Mouse (Mus musculus): ENCODE data around the gene Gm10718.
"Not testable (repeated sequence)": the region's sequence is repeated elsewhere in the genome, so short reads cannot be mapped to it uniquely, and the experiment has no call there.

Gm10718 gene

GRCm38 (mm10) chr9:3023312-3023984, at the start of gene Gm10718:
Gene Gm10718, plus strand, starts transcription at chr9:3023547.
- DNase-seq (ENCODE audit: inconsistent ontology term) = not testable (repeated sequence)

DNA sequence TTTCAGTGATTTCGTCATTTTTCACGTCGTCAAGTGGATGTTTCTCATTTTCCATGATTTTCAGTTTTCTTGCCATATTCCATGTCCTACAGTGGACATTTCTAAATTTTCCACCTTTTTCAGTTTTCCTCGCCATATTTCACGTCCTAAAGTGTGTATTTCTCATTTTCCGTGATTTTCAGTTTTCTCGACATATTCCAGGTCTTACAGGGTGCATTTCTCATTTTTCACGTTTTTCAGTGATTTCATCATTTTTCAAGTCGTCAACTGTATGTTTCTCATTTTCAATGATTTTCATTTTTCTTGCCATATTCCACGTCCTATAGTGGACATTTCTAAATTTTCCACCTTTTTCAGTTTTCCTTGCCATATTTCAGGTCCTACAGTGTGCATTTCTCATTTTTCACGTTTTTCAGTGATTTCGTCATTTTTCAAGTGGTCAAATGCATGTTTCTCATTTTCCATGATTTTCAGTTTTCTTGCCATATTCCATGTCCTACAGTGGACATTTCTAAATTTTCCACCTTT, 22.8 kb upstream of the Gm10718 start, which contains the start of gene Gm10722:
TSS of gene Gm10722 (plus strand) at position 478 of the 528 bp plus-strand sequence.
- DNase-seq (ENCODE audit: inconsistent ontology term) = peak; percentile 78

GRCm38 (mm10) chr9:3001006-3001405, 22.3 kb upstream of the Gm10718 start:
- DNase-seq (ENCODE audit: inconsistent ontology term) = not testable (repeated sequence)

DNA sequence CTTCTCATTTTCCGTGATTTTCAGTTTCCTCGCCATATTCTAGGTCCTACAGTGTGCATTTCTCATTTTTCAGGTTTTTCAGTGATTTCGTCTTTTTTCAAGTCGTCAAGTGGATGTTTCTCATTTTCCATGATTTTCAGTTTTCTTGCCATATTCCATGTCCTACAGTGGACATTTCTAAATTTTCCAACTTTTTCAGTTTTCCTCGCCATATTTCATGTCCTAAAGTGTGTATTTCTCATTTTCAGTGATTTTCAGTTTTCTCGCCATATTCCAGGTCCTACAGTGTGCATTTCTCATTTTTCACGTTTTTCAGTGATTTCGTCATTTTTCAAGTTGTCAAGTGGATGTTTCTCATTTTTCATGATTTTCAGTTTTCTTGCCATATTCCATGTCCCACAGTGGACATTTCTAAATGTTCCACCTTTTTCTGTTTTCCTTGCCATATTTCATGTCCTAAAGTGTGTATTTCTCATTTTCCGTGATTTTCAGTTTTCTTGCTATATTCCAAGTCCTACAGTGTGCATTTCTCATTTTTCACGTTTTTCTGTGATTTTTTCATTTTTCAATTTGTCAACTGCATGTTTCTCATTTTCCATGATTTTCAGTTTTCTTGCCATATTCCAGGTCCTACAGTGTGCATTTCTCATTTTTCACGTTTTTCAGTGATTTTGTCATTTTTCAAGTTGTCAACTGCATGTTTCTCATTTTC, 21.2 kb upstream of the Gm10718 start:
- peak; percentile 74 for DNase-seq (ENCODE audit: inconsistent ontology term)

GRCm38 (mm10) chr9:3002794-3003396, 20.5 kb upstream of the Gm10718 start, which contains the start of gene Gm11168:
Gene Gm11168, plus strand, starts transcription at chr9:3003346.
- not testable (repeated sequence) for DNase-seq (ENCODE audit: inconsistent ontology term)

- not testable (repeated sequence) for DNase-seq (ENCODE audit: inconsistent ontology term)
Observed at GRCm38 (mm10) chr9:3006179-3006578, 17.2 kb upstream of the Gm10718 start.

DNA sequence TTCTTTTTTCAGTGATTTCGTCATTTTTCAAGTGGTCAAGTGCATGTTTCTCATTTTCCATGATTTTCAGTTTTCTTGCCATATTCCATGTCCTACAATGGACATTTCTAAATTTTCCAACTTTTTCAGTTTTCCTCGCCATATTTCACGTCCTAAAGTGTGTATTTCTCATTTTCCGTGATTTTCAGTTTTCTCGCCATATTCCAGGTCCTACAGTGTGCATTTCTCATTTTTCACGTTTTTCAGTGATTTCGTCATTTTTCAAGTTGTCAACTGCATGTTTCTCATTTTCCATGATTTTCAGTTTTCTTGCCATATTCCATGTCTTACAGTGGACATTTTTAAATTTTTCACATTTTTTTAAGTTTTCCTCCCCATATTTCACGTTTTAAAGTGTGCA, 16.7 kb upstream of the Gm10718 start:
- not testable (repeated sequence) for DNase-seq (ENCODE audit: inconsistent ontology term)

GRCm38 (mm10) chr9:3007272-3007671, 16.1 kb upstream of the Gm10718 start:
- peak; percentile 43 for DNase-seq (ENCODE audit: inconsistent ontology term)

GRCm38 (mm10) chr9:3009331-3009730, 14.0 kb upstream of the Gm10718 start:
- DNase-seq (ENCODE audit: inconsistent ontology term) = not testable (repeated sequence)

- not testable (repeated sequence) for DNase-seq (ENCODE audit: inconsistent ontology term)
Observed at GRCm38 (mm10) chr9:3012054-3012621, 11.2 kb upstream of the Gm10718 start.

DNA sequence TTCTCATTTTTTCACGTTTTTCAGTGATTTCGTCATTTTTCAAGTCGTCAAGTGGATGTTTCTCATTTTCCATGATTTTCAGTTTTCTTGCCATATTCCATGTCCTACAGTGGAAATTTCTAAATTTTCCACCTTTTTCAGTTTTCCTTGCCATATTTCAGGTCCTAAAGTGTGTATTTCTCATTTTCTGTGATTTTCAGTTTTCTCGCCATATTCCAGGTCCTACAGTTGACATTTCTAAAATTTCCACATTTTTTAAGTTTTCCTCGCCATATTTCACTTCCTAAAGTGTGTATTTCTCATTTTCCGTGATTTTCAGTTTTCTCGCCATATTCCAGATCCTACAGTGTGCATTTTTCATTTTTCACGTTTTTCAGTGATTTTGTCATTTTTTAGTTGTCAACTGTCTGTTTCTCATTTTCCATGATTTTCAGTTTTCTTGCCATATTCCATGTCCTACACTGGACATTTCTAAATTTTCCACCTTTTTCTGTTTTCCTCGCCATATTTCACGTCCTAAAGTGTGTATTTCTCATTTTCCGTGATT, 10.5 kb upstream of the Gm10718 start, which contains the start of gene Gm10721:
TSS of gene Gm10721 (plus strand) at position 408 of the 547 bp plus-strand sequence.
- DNase-seq (ENCODE audit: inconsistent ontology term) = not testable (repeated sequence)

- DNase-seq (ENCODE audit: inconsistent ontology term) = not testable (repeated sequence)
Observed at GRCm38 (mm10) chr9:3015354-3015753, 8.0 kb upstream of the Gm10718 start, which contains the start of gene Gm10720. Gene Gm10720, plus strand, starts transcription at chr9:3015654.

GRCm38 (mm10) chr9:3015896-3016295, 7.5 kb upstream of the Gm10718 start:
- not testable (repeated sequence) for DNase-seq (ENCODE audit: inconsistent ontology term)

- not testable (repeated sequence) for DNase-seq (ENCODE audit: inconsistent ontology term)
Observed at GRCm38 (mm10) chr9:3017108-3017507, 6.2 kb upstream of the Gm10718 start, which contains the start of gene Gm10719. Gene Gm10719, plus strand, starts transcription at chr9:3017408.

GRCm38 (mm10) chr9:3018944-3019343, 4.4 kb upstream of the Gm10718 start:
- DNase-seq (ENCODE audit: inconsistent ontology term) = not testable (repeated sequence)

GRCm38 (mm10) chr9:3019835-3020727, 3.3 kb upstream of the Gm10718 start:
- not testable (repeated sequence) for DNase-seq (ENCODE audit: inconsistent ontology term)

DNA sequence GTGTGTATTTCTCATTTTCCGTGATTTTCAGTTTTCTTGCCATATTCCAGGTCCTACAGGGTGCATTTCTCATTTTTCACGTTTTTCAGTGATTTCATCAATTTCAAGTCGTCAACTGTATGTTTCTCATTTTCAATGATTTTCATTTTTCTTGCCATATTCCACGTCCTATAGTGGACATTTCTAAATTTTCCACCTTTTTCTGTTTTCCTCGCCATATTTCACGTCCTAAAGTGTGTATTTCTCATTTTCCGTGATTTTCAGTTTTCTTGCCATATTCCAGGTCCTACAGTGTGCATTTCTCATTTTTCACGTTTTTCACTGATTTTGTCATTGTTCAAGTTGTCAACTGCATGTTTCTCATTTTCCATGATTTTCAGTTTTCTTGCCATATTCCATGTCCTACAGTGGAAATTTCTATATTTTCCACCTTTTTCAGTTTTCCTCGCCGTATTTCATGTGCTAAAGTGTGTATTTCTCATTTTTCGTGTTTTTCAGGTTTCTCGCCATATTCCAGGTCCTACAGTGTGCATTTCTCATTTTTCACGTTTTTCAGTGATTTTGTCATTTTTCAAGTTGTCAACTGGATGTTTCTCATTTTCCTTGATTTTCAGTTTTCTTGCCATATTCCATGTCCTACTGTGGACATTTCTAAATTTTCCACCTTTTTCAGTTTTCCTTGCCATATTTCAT, 885 bp upstream of the Gm10718 start:
- DNase-seq (ENCODE audit: inconsistent ontology term) = peak; percentile 55

DNA sequence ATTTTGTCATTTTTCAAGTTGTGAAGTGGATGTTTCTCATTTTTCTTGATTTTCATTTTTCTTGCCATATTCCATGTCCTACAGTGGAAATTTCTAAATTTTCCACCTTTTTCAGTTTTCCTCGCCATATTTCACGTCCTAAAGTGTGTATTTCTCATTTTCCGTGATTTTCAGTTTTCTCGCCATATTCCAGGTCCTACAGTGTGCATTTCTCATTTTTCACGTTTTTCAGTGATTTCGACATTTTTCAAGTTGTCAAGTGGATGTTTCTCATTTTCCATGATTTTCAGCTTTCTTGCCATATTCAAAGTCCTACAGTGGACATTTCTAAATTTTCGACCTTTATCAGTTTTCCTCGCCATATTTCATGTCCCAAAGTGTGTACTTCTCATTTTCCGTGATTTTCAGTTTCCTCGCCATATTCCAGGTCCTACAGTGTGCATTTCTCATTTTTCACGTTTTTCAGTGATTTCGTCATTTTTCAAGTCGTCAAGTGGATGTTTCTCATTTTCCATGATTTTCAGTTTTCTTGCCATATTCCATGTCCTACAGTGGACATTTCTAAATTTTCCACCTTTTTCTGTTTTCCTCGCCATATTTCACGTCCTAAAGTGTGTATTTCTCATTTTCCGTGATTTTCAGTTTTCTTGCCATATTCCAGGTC, 770 bp downstream of the Gm10718 start:
- DNase-seq (ENCODE audit: inconsistent ontology term) = not testable (repeated sequence)

GRCm38 (mm10) chr9:3024912-3025467, 1.6 kb downstream of the Gm10718 start, which contains the start of gene Gm10717:
Gene Gm10717, plus strand, starts transcription at chr9:3025417.
- DNase-seq (ENCODE audit: inconsistent ontology term) = not testable (repeated sequence)

Data from Muller cell, postnatal 12 days (primary cell).